Mouse (Mus musculus) midbrain, embryonic 12.5 days (tissue): ENCODE results near the gene Mydgf. TPM values are rescaled to one million over a fixed set of nuclear protein-coding genes. Genes with fewer than 3 reads are reported as not detected.

Experiments used
- microRNA-seq: library from miRNA; unstranded; fragments of <30 nt; microRNA quantifications from one replicate; pipeline ENCODE4, GENCODE M21; 2017
- polyA plus RNA-seq: library from polyadenylated mRNA; unstranded; fragments of >200 nt; fragmentation: Nextera tagmentation; extraction: Ambion mirVana; gene quantifications from 2 replicates; pipeline ENCODE4 v1.2.1, GENCODE M21; 2016

Gene Mydgf
- polyA plus RNA-seq, 1 experiment from 2014 or later = 61.6 TPM

Small RNA genes lying within 50 kb of the gene (microRNA-seq; reads per million reads assigned to microRNA genes)
- gene Gm44397 = not detected

Other genes starting within 250 kb of the Mydgf start
- gene Zfp119b, start 234.4 kb downstream of the Mydgf start, polyA plus RNA-seq = 6.1 and 6.3 TPM in 2 replicates
- 3.2 and 3.8 TPM in 2 replicates for gene Ebi3, start 231.3 kb downstream of the Mydgf start, polyA plus RNA-seq
- 28.7 and 29.4 TPM in 2 replicates for gene Yju2, start 224.8 kb downstream of the Mydgf start, polyA plus RNA-seq
- 123 and 131 TPM in 2 replicates for gene Shd, start 213.5 kb downstream of the Mydgf start, polyA plus RNA-seq
- gene Fsd1, start 197.4 kb downstream of the Mydgf start, polyA plus RNA-seq = 89.8 and 98.3 TPM in 2 replicates
- gene Stap2, start 178.3 kb downstream of the Mydgf start, polyA plus RNA-seq = 4.7 and 5.7 TPM in 2 replicates
- 195 and 205 TPM in 2 replicates for gene Mpnd, start 178.2 kb downstream of the Mydgf start, polyA plus RNA-seq
- 131 and 138 TPM in 2 replicates for gene Sh3gl1, start 147.3 kb downstream of the Mydgf start, polyA plus RNA-seq
- gene Chaf1a, start 143.5 kb downstream of the Mydgf start, polyA plus RNA-seq = 32.5 and 34.5 TPM in 2 replicates
- gene Ubxn6, start 108.9 kb downstream of the Mydgf start, polyA plus RNA-seq = 54.9 and 58.1 TPM in 2 replicates
- 179 and 184 TPM in 2 replicates for gene Hdgfl2, start 104.3 kb downstream of the Mydgf start, polyA plus RNA-seq
- 0.09 and 0.10 TPM in 2 replicates for gene Plin4, start 74.1 kb downstream of the Mydgf start, polyA plus RNA-seq
- gene Plin5, start 66.3 kb downstream of the Mydgf start, polyA plus RNA-seq = 0.14 and 0.34 TPM in 2 replicates
- gene Lrg1, start 61.9 kb downstream of the Mydgf start, polyA plus RNA-seq = 0.29 TPM in 1 of 2 replicates, not detected in the other
- gene Sema6b, start 43.6 kb downstream of the Mydgf start, polyA plus RNA-seq = 6.5 and 7.9 TPM in 2 replicates
- 8.0 and 8.2 TPM in 2 replicates for gene Tnfaip8l1, start 21.4 kb downstream of the Mydgf start, polyA plus RNA-seq
- gene Dpp9, start 35.0 kb upstream of the Mydgf start, polyA plus RNA-seq = 41.0 and 43.9 TPM in 2 replicates
- gene Fem1a, start 72.9 kb upstream of the Mydgf start, polyA plus RNA-seq = 17.9 and 18.6 TPM in 2 replicates
- 1.7 TPM in 2 replicates for gene Ticam1, start 92.9 kb upstream of the Mydgf start, polyA plus RNA-seq
- gene Plin3, start 109.0 kb upstream of the Mydgf start, polyA plus RNA-seq = 28.9 and 29.0 TPM in 2 replicates
- gene Arrdc5, start 116.4 kb upstream of the Mydgf start, polyA plus RNA-seq = not detected in 2 replicates
- 161 and 166 TPM in 2 replicates for gene Uhrf1, start 119.4 kb upstream of the Mydgf start, polyA plus RNA-seq
- 75.1 and 80.4 TPM in 2 replicates for gene Kdm4b, start 142.1 kb upstream of the Mydgf start, polyA plus RNA-seq